ENCODE assay signal across 22 mouse cellular contexts in the genomic region with DNA sequence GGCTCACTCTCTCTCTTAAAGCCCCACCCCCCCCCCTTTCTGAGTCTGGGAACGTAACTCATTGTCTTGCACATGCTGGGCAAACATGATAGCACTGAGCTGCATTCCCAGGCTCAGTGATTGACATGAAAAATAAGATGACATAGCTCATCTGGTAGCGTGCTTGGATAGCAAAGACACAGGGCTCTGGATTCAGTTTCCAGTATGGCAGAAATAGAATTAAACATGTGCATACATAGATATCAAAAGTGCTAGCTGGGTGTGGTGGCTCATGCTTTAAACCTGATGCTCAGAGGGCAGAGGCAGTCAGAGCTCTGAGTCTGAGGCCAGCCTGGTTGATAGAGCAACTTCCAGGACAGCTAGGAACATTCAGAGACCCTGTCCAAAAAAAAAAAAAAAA. TPM values are rescaled to one million over a fixed set of nuclear protein-coding genes. Genes with fewer than 3 reads are reported as not detected.
DNase-seq lines count a peak whose midpoint lies in the region; ATAC-seq lines count a peak whose summit lies in the region.
"Had no signal": no experiment of that assay in that cellular context is flagged by ENCODE, and none has a peak within 500 bp of the region (broad histone marks: within the 10 kb centered on the region; RNA-seq: fewer than 3 reads in every experiment).

No protein-coding gene starts in this region.

- peak overlapping the region; percentile 7; the same call in 1 of the 2 replicates for H3K4me2 ChIP-seq in liver, embryonic 12.5 days
- no peak overlapping the region for H3K4me2 ChIP-seq in liver, embryonic 16.5 days (ENCODE audit: low read depth, low read length)
- H3K4me2 ChIP-seq in kidney, embryonic 16.5 days (replicated peaks; ENCODE audit: low read depth, low read length) = no peak overlapping the region
- H3K4me2 ChIP-seq: embryonic facial prominence, embryonic 15.5 days; forebrain, embryonic 15.5 days; hindbrain, embryonic 13.5 days had no signal

- H3K27me3 ChIP-seq in liver, embryonic 12.5 days (replicated peaks) = peaks cover 26% of the 10 kb centered on the region
- peaks cover 14% of the 10 kb centered on the region for H3K27me3 ChIP-seq in liver, embryonic 16.5 days (ENCODE audit: control insufficient read depth, insufficient read depth, low read depth, low read length)
- H3K27me3 ChIP-seq in kidney, embryonic 16.5 days (ENCODE audit: insufficient read depth, low read length) = no peaks in the 10 kb centered on the region
- H3K27me3 ChIP-seq: CH12.LX; embryonic facial prominence, embryonic 15.5 days; forebrain, embryonic 15.5 days; Patski had no signal

- peak; percentile 17; the same call in 1 of the 2 replicates for ATAC-seq in common myeloid progenitor, adult 5-6 weeks (replicated peaks; ENCODE audit: low read depth, poor library complexity, severe bottlenecking)
- ATAC-seq in liver, embryonic 12.5 days = peak; percentile 63
- peak; percentile 43; the same call in 1 of the 2 replicates for ATAC-seq in liver, embryonic 16.5 days (ENCODE audit: low read depth)
- no peak for ATAC-seq in kidney, embryonic 16.5 days (ENCODE audit: low FRiP score, low TSS enrichment)
- ATAC-seq: activated CD4-positive, CD25-positive, alpha-beta regulatory T cell, adult 4 months; forebrain, embryonic 15.5 days; hindbrain, postnatal 0 days; Patski had no signal

- H3K4me1 ChIP-seq in liver, embryonic 12.5 days = peaks cover 52% of the 10 kb centered on the region
- H3K4me1 ChIP-seq in liver, embryonic 16.5 days (ENCODE audit: control insufficient read depth, low read depth, low read length) = peaks cover 34% of the 10 kb centered on the region
- H3K4me1 ChIP-seq in kidney, embryonic 16.5 days (ENCODE audit: insufficient read depth, low read length) = peaks cover 20% of the 10 kb centered on the region

- peak overlapping the region; percentile 3; the same call in 1 of the 2 replicates for H3K27ac ChIP-seq in liver, embryonic 12.5 days
- H3K27ac ChIP-seq in liver, embryonic 16.5 days (ENCODE audit: low read length) = no peak overlapping the region
- no peak overlapping the region for H3K27ac ChIP-seq in kidney, embryonic 16.5 days (ENCODE audit: low read length)
- H3K27ac ChIP-seq: embryonic facial prominence, embryonic 15.5 days; forebrain, embryonic 15.5 days; heart, embryonic 10.5 days; hindbrain, embryonic 13.5 days; hindbrain, postnatal 0 days had no signal

- no peak overlapping the region for H3K4me3 ChIP-seq in liver, embryonic 12.5 days
- H3K4me3 ChIP-seq in liver, embryonic 16.5 days (ENCODE audit: low read depth, low read length) = no peak overlapping the region
- H3K4me3 ChIP-seq in kidney, embryonic 16.5 days (ENCODE audit: low read length) = no peak overlapping the region
- H3K4me3 ChIP-seq: embryonic facial prominence, embryonic 15.5 days; forebrain, embryonic 15.5 days; heart, embryonic 10.5 days; hindbrain, embryonic 13.5 days had no signal

- H3K36me3 ChIP-seq in liver, embryonic 12.5 days = no peaks in the 10 kb centered on the region
- H3K36me3 ChIP-seq in liver, embryonic 16.5 days (ENCODE audit: control insufficient read depth, insufficient read depth) = no peaks in the 10 kb centered on the region
- no peaks in the 10 kb centered on the region for H3K36me3 ChIP-seq in kidney, embryonic 16.5 days (ENCODE audit: insufficient read depth, low read length)
- H3K36me3 ChIP-seq: embryonic facial prominence, embryonic 15.5 days; forebrain, embryonic 15.5 days; heart, embryonic 10.5 days; hindbrain, embryonic 13.5 days had no signal

- no peak for DNase-seq in cerebellum, adult 18-20 months
- DNase-seq in adrenal gland, adult (ENCODE audit: inconsistent age in 2 of 2, low spot score in 1 of 2) = no peak
- no peak for DNase-seq in left cerebral cortex, adult 8-10 months (ENCODE audit: low spot score in 2 of 2)
- DNase-seq: adrenal gland, postnatal 10 days; cerebellum, adult 2 months; cerebellum, postnatal 10 days; embryo, embryonic 11 days; gastrocnemius, postnatal 10 days; heart, adult 18-20 months; heart, postnatal 10 days had no signal

- WGBS in liver, embryonic 12.5 days (ENCODE audit: insufficient replicate concordance) = 25% methylated on average over 2 of the region's 2 CpGs
- whole genome bisulfite sequencing in liver, embryonic 16.5 days (ENCODE audit: insufficient replicate concordance) = 13% methylated on average over 2 of the region's 2 CpGs
- 57% methylated on average over 2 of the region's 2 CpGs for WGBS in kidney, embryonic 16.5 days

- no peaks in the 10 kb centered on the region for H3K9me3 ChIP-seq in liver, embryonic 12.5 days (replicated peaks)
- H3K9me3 ChIP-seq in liver, embryonic 16.5 days (replicated peaks; ENCODE audit: control insufficient read depth, low read length) = no peaks in the 10 kb centered on the region
- H3K9me3 ChIP-seq in kidney, embryonic 16.5 days (ENCODE audit: low read length) = no peaks in the 10 kb centered on the region
- H3K9me3 ChIP-seq: embryonic facial prominence, embryonic 15.5 days; forebrain, embryonic 15.5 days; heart, embryonic 10.5 days; hindbrain, embryonic 13.5 days had no signal

- H3K9ac ChIP-seq in liver, embryonic 12.5 days = no peak overlapping the region
- H3K9ac ChIP-seq in liver, embryonic 16.5 days (ENCODE audit: low read depth, low read length) = no peak overlapping the region
- no peak overlapping the region for H3K9ac ChIP-seq in kidney, embryonic 16.5 days (replicated peaks; ENCODE audit: low read length)
- H3K9ac ChIP-seq: embryonic facial prominence, embryonic 15.5 days; forebrain, embryonic 15.5 days; hindbrain, embryonic 13.5 days had no signal

RNA-seq across cellular contexts. Expression of a gene that starts 2.9 kb away (rescaled TPM):
- 2.3 and 2.5 TPM in 2 replicates for total RNA-seq in common myeloid progenitor, adult 5-6 weeks (2017)
- polyA plus RNA-seq in liver, embryonic 12.5 days (2016; fragmentation: Nextera tagmentation; extraction: Ambion mirVana) = 3.0 and 3.2 TPM in 2 replicates
- polyA plus RNA-seq in liver, embryonic 16.5 days (2015; fragmentation: Nextera tagmentation; extraction: Ambion mirVana) = 0.93 and 1.0 TPM in 2 replicates
- polyA plus RNA-seq in kidney, embryonic 16.5 days (2015; fragmentation: Nextera tagmentation; extraction: Ambion mirVana) = 8.5 and 8.9 TPM in 2 replicates
- 10 to 100 TPM; 28.9 to 32.0 (median 30.4) TPM for total RNA-seq in left cerebral cortex, adult 8-10 months (2022)

RNA-seq across cellular contexts. Expression of a gene that starts 30.8 kb away (rescaled TPM):
- total RNA-seq in common myeloid progenitor, adult 5-6 weeks (2017) = 227 and 237 TPM in 2 replicates
- polyA plus RNA-seq in liver, embryonic 12.5 days (2016; fragmentation: Nextera tagmentation; extraction: Ambion mirVana) = 188 and 201 TPM in 2 replicates
- polyA plus RNA-seq in liver, embryonic 16.5 days (2015; fragmentation: Nextera tagmentation; extraction: Ambion mirVana) = 107 and 109 TPM in 2 replicates
- 254 and 260 TPM in 2 replicates for polyA plus RNA-seq in kidney, embryonic 16.5 days (2015; fragmentation: Nextera tagmentation; extraction: Ambion mirVana)
- 10 to 100 TPM; 73.8 to 77.0 (median 75.3) TPM for total RNA-seq in left cerebral cortex, adult 8-10 months (2022)

RNA-seq across cellular contexts. Expression of a gene that starts 35.0 kb away (rescaled TPM):
- 72.3 and 128 TPM in 2 replicates for total RNA-seq in common myeloid progenitor, adult 5-6 weeks (2017)
- 280 and 301 TPM in 2 replicates for polyA plus RNA-seq in liver, embryonic 12.5 days (2016; fragmentation: Nextera tagmentation; extraction: Ambion mirVana)
- polyA plus RNA-seq in liver, embryonic 16.5 days (2015; fragmentation: Nextera tagmentation; extraction: Ambion mirVana) = 120 and 121 TPM in 2 replicates
- 264 and 294 TPM in 2 replicates for polyA plus RNA-seq in kidney, embryonic 16.5 days (2015; fragmentation: Nextera tagmentation; extraction: Ambion mirVana)
- total RNA-seq in left cerebral cortex, adult 8-10 months (2022) = 100 to 1,000 TPM in 2 of 4 experiments, 10 to 100 TPM in 2; 83.7 to 108 (median 99.6) TPM

RNA-seq across cellular contexts. Expression of a gene that starts 35.2 kb away (rescaled TPM):
- total RNA-seq in common myeloid progenitor, adult 5-6 weeks (2017) = 0.14 TPM in 1 of 2 replicates, not detected in the other
- polyA plus RNA-seq in liver, embryonic 12.5 days (2016; fragmentation: Nextera tagmentation; extraction: Ambion mirVana) = 0.86 and 1.0 TPM in 2 replicates
- polyA plus RNA-seq in liver, embryonic 16.5 days (2015; fragmentation: Nextera tagmentation; extraction: Ambion mirVana) = 0.63 and 0.96 TPM in 2 replicates
- polyA plus RNA-seq in kidney, embryonic 16.5 days (2015; fragmentation: Nextera tagmentation; extraction: Ambion mirVana) = 10.1 and 11.9 TPM in 2 replicates
- total RNA-seq in left cerebral cortex, adult 8-10 months (2022) = 10 to 100 TPM; 10.1 to 14.4 (median 11.3) TPM

RNA-seq across cellular contexts. Expression of a gene that starts 43.1 kb away (rescaled TPM):
- 12.0 and 18.3 TPM in 2 replicates for total RNA-seq in common myeloid progenitor, adult 5-6 weeks (2017)
- polyA plus RNA-seq in liver, embryonic 12.5 days (2016; fragmentation: Nextera tagmentation; extraction: Ambion mirVana) = 58.9 and 61.4 TPM in 2 replicates
- 36.7 and 40.9 TPM in 2 replicates for polyA plus RNA-seq in liver, embryonic 16.5 days (2015; fragmentation: Nextera tagmentation; extraction: Ambion mirVana)
- polyA plus RNA-seq in kidney, embryonic 16.5 days (2015; fragmentation: Nextera tagmentation; extraction: Ambion mirVana) = 51.7 and 52.5 TPM in 2 replicates
- total RNA-seq in left cerebral cortex, adult 8-10 months (2022) = 10 to 100 TPM; 16.5 to 20.1 (median 18.4) TPM
